Mouse (Mus musculus) cerebellum, postnatal 25 days (tissue): ENCODE data around the gene Raly.

Source experiments
- DNase-seq, 2 experiments: peaks; one replicate each; pipeline ENCODE4 v3.0.0; 2021; ENCODE audit warnings: mixed read lengths in 2 of 2

Raly gene

DNA sequence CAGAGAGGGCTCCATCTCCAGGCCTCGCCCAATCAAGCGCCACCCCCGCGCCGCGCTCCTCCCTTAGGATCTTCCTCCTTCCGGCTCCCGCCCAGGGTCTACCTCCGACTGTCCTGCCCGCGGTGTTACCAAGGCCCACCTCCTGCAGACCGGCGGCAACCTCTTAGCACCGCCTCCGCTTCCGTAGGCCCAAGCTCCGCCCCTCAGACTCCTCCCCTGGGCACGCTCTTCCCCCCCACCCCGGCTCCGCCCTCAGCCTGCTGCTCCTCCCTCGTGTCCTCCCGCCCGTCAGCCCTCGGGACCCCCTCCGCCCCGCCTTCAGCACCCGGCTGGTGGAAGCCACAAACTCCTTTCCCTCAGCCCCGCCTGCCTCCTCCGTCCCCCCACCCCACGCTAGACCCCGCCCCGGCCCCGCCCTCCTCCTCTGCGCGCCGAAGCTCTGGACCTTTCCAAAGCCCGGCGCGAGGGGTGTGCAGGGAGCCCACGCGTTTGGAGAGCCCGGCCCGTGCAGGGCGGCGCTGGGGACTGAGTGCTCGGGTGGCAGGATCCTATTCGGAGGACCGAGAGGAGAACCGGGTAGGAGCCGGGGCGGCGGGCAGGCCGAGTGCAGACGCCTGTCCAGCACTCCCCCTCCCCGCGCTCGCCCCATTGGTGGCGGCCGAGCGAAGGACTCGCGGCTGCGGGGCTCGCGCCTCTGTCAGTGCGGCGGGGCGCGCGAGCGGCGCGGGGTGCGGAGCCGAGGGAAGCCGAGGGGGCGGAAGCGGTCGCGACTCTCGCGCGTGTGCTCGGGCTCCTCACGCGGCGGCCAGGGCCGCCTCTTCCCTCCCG is at the start of gene Raly, which contains the start of gene a:
Raly (plus strand) TSS at position 441 of the 828 bp plus-strand sequence.
a (plus strand) TSS at position 747 of the 828 bp plus-strand sequence.
- peak; percentile 95 to 98 for DNase-seq

DNA sequence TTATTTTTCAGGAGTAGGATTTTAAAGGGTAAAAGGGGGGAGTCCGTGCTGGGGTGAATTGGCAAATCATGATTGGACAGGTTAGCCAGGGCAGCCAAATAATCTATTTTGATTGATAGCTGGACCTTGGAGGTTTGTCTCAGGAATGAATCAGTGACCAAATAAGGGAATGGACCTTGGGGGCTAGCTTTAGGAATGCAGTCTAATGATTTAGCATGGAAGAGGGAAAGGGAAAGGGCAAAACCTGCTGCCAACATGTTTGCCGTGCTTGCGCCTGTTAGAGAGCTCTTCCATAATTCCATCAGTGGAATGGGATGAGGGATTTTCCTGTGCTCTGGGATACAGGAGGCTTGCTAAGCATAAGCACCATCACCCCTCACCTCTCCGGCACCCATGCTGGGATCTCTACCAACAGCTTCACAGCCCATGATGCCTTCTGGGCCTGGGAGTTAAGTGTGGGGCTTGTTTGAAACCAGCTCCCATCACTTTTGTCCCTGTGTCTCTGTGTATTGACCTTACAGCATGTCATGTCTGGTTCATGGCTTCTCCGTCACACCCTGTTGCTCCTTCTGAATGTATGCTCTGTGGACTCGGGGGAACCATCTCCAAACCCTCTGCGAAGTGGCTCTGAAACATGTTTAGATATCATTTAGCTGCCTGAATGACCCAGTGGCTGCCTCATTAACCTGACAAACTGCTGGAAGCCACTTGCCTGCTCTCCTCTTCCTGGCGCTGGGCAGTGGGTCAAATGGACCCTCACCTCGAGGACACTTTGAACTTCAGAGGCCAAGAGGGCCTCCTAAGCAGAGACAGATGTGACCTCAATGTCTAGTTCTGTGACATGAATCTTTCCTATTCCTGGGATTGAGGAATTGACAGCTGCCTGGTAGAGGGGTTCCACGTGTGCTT is 47.7 kb upstream of the Raly start:
- no peak for DNase-seq

GRCm38 (mm10) chr2:154743915-154744314 is 47.0 kb upstream of the Raly start:
- no peak for DNase-seq

GRCm38 (mm10) chr2:154748383-154748782 is 42.5 kb upstream of the Raly start:
- no peak for DNase-seq

DNA sequence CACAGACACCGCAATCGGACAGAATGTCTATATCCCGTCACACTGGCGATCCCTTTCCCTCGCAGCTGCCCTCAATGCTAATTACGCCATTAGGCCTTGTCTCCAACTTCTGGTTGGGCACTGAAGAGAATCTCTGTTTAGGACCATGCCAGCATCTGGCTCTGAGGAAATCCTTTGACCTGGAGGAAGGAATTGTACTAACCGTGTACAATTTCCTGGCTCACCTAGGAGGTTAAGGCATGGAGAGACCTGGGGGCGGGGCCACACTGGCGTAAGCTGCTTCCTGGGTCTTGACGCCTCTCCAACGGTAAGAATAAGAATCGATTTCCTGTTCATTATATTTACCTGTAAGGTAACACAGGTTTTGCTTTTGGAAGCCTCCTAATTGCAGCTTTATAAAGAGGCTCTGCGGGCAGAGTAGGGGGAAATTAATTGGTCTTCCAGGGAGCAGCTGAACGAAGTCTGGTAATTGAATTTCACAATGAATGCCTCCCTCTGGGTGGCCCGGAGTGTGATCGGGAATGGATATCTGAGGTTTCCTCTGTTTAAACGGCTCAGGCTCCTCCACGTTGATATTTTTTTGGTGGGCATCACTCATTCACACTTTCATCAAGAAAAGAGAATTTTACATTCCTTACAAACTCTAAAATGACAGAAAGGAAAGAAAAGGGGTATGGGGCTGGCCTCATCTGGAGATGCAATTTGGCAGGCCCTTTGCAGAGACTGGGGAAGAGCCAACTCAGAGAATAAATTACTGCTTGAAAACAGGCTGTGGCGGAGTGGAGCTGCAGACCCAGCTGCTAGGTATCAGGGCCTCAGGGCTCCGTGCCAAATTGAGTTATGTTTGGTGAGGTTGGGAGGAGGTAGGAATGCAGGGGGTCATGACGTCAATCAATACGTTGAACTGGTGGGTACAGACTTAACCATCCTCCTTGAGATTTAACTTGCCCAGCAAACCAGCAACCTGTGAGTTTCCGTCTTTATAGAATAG is 41.6 kb upstream of the Raly start:
- peak in 1 of 2 experiments; percentile 19 for DNase-seq

GRCm38 (mm10) chr2:154751924-154752323 is 39.0 kb upstream of the Raly start:
- DNase-seq, result no peak

DNA sequence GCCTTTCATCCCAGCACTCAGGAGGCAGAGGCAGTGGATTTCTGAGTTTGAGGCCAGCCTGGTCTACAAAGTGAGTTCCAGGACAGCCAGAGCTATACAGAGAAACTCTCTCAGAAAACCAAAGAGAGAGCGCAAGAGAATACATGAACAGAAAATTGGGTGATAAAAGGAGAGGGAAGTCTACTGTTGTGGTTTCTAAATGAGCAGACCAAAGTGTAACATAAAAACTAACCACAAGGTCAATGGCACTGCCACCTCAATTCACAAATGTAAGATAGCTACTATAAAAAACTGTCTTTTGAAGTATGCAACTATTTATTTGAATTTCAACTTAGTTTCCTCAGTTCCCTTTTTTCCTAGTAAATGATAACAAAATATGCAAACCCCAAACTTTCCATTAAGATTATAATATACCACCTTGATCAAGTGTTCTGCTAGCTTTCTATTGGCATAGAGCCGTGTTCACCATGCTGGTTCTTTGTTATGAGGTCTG is 36.8 kb upstream of the Raly start:
- no peak for DNase-seq

DNA sequence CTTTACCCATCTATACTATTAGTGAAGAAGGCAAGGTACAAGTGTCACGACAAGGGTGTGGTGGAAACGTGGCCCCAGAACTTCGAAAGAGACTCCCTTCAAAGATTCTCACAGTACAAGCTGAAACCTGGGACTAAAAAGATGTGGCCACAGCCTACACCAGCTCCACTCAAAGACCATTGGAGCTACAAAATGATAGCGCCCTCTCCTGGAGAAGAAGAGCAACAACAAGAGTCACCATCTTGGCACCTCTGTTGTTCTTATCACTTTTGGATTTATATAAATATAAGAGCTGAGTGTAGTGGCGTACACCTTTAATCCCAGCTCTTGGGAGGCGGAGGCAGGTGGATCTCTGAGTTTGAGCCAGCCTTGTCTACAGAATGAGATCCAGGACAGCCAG is 35.1 kb upstream of the Raly start:
- DNase-seq, result no peak

- no peak for DNase-seq
Measured at GRCm38 (mm10) chr2:154757691-154758090, 33.2 kb upstream of the Raly start.

DNA sequence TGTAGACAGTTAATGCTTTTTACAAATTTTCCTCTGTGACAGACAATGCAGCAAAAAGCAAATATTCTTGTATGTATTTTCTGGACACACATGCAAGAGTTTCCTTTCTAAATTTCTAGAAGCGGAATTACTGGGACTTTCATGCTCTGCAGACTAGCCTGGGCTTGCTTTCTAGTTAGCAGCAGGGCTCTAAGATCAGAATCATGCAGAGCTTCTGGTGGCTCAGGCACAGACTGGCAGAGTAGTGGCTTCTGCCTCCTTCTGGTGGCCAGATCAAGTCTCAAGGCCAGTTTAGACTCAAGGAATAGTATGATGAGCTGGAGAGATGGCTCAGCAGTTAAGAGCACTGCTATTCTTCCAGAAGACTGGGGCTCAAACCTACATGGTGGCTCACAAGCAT is 32.4 kb upstream of the Raly start:
- no peak for DNase-seq

GRCm38 (mm10) chr2:154763226-154763625 is 27.7 kb upstream of the Raly start:
- no peak for DNase-seq

DNA sequence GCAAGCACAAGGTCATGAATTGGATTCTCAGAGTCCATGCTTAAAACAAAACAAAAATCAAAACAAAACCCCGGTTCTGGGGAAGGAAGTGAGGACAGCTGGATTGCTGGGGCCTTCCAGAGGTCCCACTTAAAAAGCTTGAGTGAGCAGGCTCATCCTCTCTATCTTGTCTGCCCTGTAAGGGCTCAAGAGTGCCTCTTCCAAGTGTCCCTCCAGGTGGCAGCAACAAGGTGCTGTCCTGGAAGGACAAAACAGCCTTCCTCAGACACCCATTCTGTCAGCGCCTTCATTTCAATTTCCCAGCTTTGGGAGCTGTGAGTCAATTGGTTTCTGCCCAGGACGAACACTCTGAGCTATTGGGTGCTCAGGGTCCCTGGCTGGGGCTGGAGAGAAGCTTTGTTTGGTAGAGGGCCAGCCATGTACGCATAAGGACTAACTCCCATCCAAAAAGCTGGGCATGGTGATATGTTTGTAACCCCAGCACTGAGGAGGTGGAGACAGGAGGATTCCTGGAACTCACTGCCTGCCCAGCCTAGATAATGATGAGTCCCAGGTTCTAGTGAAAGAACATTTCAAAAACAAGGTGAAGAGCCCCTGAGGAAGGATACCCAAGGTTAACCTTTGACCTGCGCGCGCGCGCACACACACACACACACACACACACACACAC is 25.9 kb upstream of the Raly start:
- no peak for DNase-seq

DNA sequence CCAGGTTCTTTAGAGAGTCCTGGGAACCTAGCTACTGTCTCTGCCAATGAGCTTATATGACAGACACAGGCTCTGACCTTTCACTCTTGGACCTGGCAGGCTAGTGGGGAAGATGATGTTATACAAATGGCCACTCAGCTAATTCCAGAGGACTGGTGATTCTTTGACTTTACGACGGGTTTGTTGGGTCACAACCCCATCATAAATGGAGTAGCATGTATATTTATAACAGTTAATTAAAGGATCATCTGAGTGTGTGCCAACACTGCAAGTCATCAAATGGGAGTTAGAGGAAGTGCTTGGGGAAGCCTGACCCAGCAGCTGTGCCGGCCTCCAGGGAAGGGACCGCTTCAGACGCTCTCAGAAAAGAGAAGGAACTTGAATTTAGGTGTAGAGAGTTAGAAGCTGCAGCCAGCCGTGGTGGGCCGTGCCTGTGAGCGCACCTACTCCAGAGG is 25.3 kb upstream of the Raly start:
- DNase-seq, result no peak

- no peak for DNase-seq
Measured at GRCm38 (mm10) chr2:154767051-154767450, 23.8 kb upstream of the Raly start.

- DNase-seq, result no peak
Measured at GRCm38 (mm10) chr2:154769930-154770329, 21.0 kb upstream of the Raly start, which contains the start of gene Gm14214. TSS of gene Gm14214 (minus strand) at chr2:154770030.

- no peak for DNase-seq
Measured at GRCm38 (mm10) chr2:154771604-154772003, 19.3 kb upstream of the Raly start.

DNA sequence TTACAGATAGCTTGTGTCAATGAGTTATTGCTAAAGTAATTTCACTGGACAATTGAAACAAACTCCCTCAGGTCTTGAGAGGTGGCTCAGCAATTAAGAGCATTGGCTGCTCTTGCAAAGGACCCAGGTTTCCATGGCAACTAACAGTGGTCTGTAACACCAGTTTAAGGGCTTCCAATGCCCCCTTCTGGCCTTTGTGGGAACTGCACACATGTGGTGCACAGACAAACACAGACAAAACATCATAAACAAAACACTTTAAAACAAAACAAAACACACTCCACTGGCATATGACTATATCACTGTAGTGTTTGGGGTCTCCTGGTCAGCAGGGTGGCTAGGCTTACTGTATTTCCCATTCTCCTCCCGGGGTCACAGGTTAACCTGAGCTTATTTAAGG is 16.9 kb upstream of the Raly start:
- no peak for DNase-seq

DNA sequence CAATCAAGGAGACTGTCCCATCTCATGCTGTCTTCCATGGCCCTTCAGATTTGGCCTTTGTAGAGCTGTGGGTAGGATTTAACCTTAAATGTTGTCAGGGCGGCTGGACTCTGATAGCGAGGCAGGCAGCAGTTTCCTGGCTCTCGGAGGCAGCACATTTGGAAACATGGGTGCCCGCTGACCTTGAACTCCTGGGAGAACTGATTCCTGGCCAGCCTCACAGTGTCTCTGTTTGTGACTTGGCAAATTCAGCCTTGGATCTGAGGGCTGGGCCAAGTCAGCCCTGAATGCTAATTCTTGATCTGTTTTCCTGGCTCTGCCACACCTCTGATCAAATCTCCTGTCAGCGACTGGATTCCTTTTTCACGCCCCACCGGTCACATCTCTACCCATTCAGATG is 14.4 kb upstream of the Raly start:
- no peak for DNase-seq

DNA sequence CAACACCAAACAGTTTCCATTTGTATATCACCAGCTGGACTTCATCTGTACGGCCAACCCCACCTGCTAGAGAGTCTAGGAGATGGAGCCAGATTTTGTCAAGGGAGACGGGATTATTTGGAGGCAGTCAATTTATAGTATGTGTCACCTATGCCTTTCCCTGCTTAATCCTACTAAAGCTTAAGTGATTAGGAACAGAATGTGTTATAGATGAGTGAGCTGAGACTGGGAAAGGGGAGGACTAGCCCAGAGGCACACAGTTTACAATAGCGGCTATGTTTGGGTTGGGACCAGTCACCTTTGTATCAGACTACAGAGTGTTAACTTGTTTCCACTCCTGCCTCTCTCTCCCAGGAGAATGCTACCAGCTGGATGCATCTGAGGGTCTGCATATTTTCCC is 11.2 kb upstream of the Raly start:
- DNase-seq, result no peak

- peak; percentile 21 to 22 for DNase-seq
Measured at GRCm38 (mm10) chr2:154782361-154782760, 8.5 kb upstream of the Raly start.

- DNase-seq, result no peak
Measured at GRCm38 (mm10) chr2:154782856-154783650, 7.8 kb upstream of the Raly start.
